Mouse (Mus musculus) spleen, embryonic (tissue): ENCODE measurements around the gene Eps15l1.

Experiments used
- CTCF ChIA-PET: fragments of 350-600 bp; sonication (Branson Sonifier 250); formaldehyde crosslinking; loops from one replicate; lab custom pipeline; 2022; lab: Charles Lee

Gene Eps15l1

DNA sequence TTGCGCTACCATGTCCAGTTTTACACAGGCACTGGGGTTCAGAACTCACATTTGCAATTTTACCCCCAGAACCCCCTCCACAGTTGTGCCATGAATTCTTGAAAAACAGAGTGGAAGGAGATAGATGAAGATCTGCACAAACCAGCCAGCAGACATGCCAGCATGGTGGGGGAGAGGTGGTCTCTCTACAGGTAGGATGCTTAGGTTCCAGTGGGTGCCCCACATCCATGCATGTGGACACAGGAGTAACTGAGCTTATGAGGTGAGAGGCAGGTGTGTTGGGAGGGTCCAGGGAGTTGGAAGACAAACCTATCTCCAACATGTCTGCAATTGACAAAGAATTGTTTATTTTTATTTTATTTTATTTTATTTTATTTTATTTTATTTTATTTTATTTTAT is 122.3 kb downstream of the Eps15l1 start:
- CTCF ChIA-PET, result interaction anchor here (0.9 kb wide), 1 partner anchor 57 kb away, joined by 3 read pairs; no protein-coding TSS in a partner anchor

DNA sequence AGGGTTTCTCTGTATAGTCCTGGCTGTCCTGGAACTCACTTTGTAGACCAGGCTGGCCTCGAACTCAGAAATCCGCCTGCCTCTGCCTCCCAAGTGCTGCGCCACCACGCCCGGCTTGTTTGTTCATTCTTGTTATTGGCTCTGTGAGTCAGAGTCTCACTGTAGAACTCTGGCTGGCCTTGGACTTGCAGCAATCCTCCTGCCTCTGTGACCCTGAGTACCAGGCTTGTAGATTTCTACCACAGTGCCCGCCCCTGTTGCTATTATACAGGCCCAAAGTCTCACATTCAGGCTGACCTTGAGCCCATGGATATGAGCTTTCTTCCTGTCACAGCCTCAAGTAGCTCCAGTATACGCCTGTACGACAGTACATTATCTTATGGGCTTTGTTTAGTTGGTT is 124.7 kb downstream of the Eps15l1 start:
- CTCF ChIA-PET, result interaction anchor here (0.6 kb wide), 1 partner anchor 28 kb away, joined by 4 read pairs; no protein-coding TSS in a partner anchor

DNA sequence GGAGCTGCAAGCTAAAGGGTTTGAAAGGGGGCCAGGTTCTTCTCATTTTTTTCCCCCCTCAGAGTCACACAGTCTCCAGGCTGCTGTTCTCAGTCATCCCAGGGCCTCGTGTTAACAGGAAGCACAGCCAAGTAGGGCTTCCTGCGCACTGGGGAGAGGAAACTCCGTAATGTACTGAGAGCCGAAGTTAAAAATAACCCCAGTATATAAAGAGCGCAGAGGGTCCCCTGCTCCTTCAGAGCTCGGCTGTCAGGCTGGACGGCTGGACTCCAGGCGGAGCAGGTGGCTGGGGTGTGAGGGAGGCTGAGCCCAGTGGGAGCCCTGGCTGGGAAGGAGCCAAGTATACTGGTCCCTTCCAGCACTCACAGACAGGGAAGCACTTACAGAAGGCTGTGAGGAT is 125.6 kb downstream of the Eps15l1 start:
- CTCF ChIA-PET, result interaction anchor here (1.1 kb wide), 1 partner anchor 14 kb away, joined by 3 read pairs; no protein-coding TSS in a partner anchor

DNA sequence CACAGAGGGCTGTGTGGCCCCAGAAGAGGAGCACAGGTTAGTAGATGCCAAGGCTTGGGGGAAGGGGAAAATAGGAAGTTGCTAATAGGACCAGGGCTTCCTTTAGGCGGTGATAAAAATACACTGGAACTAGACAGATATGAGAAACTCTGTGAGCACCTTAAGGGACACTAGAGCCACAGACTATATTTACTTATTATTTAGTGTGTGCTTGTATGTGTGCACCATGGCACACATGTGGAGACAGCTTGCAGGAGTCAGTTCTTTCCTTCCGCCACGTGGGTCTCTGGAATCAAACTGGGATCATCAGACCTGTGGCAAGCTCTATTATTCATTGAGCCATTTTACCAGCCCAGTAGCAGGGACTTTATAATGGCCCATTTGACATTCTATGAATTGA is 126.1 kb downstream of the Eps15l1 start:
- CTCF ChIA-PET, result interaction anchor here (1.1 kb wide), 1 partner anchor 14 kb away, joined by 3 read pairs; no protein-coding TSS in a partner anchor

DNA sequence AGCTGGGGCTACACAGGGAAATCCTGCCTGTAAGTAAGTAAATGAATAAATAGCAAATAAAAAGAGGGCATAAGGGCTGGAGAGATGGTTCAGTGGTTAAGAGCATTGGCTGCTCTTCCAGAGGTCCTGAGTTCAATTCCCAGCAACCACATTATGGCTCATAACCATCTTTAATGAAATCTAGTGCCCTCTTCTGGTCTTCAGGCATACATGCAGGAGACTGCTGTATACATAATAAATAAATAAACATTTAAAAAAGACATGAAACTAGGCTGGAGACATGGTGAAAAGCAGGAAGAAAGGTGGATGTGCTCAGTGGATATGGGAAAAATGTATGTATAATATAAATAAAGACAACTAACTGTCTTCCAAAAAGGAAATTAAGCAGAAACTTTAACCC is 128.0 kb downstream of the Eps15l1 start:
- CTCF ChIA-PET, result interaction anchor here (0.6 kb wide), 1 partner anchor 127 kb away, joined by 3 read pairs; no protein-coding TSS in a partner anchor

DNA sequence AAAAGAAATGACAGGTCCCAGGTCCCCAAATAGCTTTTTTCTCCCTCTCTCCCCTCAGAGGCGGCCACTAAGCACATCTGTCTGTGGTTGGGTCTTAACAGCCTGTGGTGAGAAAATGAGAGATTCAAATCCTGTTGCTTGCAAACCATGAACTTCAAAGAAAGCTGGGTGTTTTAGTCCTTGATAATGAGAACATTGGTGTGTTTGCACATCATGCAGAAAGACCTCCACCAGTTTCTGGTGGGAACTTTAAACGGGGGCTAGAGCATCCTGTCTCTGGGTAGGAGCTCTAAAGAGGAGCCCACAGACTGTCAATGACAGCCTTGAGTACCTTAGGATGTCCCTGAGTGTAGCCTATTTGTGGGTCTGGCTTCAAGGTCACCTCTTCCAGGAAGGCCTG is 130.2 kb downstream of the Eps15l1 start:
- CTCF ChIA-PET, result no interaction called here
